Mouse (Mus musculus): ENCODE measurements around the gene Auh.

The Auh gene

GRCm38 (mm10) chr13:52879918-52880317 is 49.6 kb downstream of the Auh start:
- in situ Hi-C loops (cut with MboI, MseI) = no loop called here

DNA sequence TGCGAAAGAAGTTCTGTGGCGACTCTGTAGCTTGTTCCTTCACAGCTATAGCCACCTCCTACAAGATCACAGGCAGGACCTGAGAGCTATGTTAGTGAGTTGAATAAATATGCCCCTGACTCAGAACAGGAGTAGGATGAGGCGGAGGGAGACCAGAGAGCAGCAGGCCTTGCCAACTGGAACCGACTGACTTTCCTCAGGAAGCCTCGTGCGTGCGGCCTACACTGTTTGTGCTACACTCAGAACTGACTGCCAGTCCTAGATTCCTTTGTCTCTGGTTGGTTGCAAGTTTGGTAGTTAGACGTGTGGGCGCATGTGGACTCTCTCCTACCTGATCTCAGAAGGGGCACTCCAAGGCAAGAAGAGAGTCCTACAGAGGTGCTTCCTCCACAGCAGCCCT is 50.2 kb downstream of the Auh start:
- in situ Hi-C loops (cut with MboI, MseI) = no loop called here

- in situ Hi-C loops (cut with MboI, MseI) = no loop called here
Measured at GRCm38 (mm10) chr13:52878823-52879222, 50.7 kb downstream of the Auh start.

DNA sequence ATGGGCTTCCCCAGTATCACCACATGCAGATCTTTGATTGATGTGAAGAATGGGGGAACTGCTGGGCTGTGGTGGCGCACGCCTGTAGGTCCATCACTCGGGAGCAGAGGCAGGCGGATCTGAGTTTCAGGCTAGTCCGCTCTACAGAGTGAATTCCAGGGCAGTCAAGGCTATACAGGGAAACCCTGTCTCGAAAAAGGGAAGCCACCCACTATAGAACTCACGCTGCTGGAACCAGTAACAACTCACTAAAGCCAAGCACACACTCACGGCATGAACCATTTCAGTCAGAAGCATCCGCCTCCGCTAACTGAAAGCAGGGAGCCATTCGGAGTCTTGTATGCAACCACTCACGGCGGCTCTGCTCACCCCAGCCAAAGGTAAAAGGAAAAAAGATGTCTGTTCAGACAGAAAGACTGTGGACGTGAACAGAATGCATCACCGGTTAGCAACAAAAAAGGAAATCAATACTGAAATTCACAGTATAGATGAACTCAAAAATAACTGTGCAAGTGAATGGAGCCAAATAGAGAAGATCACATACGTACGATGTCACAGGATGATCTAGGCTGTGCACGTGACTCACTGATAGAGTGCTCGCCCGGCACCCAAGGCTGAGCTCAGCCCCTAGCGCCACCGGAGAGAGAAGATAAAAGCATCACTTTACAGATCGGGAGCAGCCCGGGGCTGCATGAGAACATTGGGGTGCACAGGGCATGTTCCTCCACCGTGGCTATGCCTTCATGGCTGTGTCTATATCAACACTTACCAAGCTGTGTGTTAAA is 53.7 kb downstream of the Auh start:
- in situ Hi-C loops (cut with MboI, MseI) = no loop called here

GRCm38 (mm10) chr13:52875089-52875488 is 54.4 kb downstream of the Auh start:
- in situ Hi-C loops (cut with MboI, MseI) = no loop called here

GRCm38 (mm10) chr13:52874338-52874737 is 55.1 kb downstream of the Auh start:
- in situ Hi-C loops (cut with MboI, MseI) = no loop called here

- in situ Hi-C loops (cut with MboI, MseI) = no loop called here
Measured at GRCm38 (mm10) chr13:52873923-52874322, 55.6 kb downstream of the Auh start.

DNA sequence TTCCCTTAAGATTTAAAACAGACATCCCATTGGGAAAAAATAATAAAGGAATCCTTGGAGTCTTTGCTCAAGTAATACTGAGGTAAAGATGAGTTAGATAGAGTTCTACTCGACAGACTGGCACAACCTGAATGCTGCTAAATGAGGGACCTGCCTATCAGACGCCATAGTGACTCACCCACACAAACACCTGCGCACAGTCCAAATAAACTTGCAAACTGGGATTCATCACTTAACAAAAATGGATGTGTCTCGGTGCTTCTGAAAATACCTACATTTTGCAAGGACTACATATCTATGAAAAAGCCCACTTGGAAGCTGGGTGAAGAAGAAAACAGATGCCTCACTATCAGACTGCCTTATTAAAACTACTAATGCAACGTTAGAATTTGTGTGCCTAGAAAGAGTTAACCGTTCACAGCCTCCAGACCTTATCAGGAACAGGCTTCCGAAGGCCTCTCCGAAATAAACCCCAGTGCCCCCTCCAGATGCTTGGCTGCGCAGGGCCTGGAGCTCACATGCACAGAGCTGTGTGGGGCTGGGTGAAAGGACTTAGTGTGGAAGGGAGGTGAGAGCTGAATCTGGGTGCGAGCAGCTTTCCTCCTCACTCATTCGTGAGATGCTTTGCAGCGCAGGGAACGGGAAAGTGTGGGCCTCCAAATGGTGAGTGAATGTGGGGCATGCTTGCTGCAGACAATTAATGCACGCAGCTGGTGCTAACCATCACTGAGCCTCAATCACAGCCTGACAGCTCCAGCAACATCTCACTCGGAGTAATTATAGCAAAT is 63.3 kb downstream of the Auh start:
- in situ Hi-C loops (cut with MboI, MseI) = no loop called here

- in situ Hi-C loops (cut with MboI, MseI) = no loop called here
Measured at GRCm38 (mm10) chr13:52863436-52863835, 66.0 kb downstream of the Auh start.

- in situ Hi-C loops (cut with MboI, MseI) = no loop called here
Measured at GRCm38 (mm10) chr13:52860006-52860685, 69.3 kb downstream of the Auh start.

DNA sequence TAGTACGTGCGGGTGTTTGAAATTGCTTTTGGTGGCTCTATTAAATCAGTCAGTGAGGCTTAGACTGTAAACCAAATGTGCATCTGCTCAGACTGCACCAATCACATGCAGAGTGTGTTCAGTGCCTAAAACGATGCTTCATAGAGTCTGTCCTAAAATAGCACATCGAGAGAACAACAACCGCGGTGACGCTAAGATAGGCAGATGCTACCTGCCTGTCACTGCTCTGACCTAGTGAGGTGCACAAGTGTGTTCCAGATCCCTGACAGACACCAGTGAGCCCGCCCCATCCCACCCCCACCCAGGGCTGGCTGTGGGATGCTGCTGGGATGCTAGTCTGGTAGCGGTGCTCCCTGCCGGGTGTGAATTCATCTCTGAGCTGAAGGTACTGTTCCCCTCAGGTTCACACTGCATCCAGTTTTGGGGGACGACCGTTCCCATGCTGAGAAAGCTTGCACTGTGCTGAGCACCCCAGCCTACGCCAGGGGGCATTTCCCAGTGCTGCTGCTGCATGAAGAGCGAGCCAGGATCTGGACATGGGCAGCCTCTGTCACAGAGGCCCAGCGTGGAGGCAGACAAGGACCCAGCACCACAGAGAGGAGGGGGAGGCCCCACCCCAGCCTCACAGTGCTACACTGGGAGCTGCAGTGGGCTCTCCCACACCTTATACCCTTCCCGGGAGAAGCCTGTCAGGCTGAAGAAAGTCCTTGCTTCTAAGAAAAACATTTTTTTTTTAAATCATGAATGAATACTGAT is 70.2 kb downstream of the Auh start:
- in situ Hi-C loops (cut with MboI, MseI) = no loop called here

DNA sequence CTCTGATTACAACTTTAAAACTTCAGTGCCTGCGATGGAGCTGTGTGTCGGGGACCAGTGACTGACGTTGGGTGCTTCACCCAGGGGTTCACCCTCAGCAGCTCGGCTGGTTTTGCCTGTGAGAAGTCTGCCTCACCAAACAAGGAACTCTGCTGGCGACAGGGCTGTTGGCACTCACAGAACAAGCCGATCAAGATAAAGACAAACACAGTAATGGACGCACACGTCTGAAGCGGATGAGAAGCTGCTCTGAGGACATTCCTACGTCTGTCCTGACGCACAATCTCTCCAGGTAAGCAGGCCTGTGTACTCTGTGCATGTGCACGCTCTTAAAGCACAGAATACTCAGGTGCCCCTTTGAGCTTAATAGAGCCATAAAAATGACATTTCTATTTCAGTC is 71.1 kb downstream of the Auh start:
- in situ Hi-C loops (cut with MboI, MseI) = no loop called here

DNA sequence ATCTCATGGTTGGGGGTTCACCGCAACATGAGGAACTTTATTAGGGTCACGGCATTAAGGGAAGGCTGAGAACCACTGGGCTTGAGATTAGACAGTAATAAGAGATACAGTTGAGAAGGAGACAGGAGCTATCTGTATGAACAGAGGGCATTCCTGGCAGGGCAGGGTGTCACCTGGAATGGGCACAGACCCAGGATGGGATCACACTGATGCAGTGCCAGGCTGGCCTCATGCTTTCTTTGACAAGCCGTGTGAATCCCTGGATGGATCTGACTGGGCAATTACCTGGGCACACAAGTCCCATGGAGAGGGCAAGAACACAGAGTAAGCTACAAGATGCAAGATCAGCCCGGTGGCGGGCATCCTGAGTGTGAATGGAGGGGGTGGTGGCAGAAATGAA is 71.7 kb downstream of the Auh start:
- in situ Hi-C loops (cut with MboI, MseI) = no loop called here

GRCm38 (mm10) chr13:52853536-52853935 is 75.9 kb downstream of the Auh start:
- in situ Hi-C loops (cut with MboI, MseI) = loop anchor here (5.0 kb wide), 1 partner anchor 64 kb away; no protein-coding TSS in a partner anchor

GRCm38 (mm10) chr13:52851886-52852285 is 77.6 kb downstream of the Auh start:
- in situ Hi-C loops (cut with MboI, MseI) = loop anchor here (5.0 kb wide), 1 partner anchor 65 kb away; no protein-coding TSS in a partner anchor

DNA sequence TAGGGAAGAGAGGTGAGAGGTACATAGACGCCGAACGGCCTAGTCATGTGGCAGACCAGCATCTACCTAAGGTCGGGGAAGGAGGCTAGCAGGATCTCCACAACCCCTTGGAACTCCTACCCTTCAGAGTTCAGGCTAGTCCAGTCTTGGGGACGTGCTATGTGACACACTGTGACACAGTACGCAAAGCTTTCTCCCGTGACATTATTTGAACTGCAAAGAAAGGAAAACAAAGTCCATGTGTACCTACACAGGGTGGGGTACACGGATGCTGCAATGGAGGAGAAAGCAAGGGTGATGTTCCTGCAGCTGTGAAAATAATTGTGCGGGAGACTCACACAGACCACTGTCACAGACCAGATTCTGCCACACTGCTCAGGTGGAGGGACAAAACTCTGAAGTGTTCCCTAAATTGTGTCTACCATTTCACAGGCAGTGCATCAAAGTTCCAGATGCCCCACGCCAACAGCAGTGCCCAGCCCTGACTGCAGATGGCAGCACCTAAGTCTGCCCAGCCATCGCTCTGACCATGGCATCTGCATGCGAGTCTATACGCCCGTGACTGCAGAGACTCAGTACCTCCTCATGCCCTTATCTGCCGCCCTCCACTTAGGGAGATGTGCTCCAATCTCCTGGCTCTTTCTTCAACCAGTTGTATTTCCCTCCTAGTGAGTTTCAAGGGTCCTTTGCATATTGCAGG is 79.3 kb downstream of the Auh start:
- in situ Hi-C loops (cut with MboI, MseI) = loop anchor here (5.0 kb wide), 1 partner anchor 67 kb away; no protein-coding TSS in a partner anchor

DNA sequence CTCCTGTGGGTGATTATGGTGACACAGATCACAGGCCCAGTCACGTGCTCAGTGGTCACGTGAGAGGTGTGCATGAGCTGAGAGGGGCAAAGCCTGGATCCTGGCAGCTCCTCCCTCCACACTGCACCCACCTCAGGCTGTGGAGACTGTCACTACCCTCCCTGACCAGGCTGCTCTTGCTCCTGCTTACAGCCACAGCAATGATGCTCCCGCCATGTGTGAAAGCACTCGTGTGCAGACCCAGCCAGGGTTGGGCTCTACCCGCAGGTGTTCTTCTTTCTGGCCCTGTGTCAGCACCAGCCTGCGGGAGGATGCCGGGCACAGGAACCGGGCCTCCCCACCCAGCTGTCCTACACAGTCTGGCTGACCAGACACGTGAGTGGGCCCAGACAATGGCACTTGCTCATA is 80.1 kb downstream of the Auh start:
- in situ Hi-C loops (cut with MboI, MseI) = no loop called here

DNA sequence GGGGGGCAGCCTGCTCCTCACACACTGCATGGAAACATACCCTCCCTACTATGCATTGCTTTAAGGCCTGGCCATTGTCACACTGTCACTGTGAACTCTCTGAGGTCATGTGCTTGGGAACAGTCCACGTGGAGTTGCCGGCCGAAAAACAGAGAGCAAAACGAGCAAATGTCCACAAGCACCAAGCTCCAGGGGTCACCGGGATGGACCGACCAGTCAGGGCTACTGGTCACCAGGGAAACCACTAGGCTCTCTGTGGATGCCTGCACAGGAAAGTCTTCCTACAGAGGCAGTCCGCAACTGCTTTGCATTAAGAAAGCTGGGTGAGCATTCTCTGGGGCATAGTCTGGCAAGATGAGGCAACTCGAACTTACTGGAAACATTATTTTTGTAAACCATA is 82.0 kb downstream of the Auh start:
- in situ Hi-C loops (cut with MboI, MseI) = no loop called here

- in situ Hi-C loops (cut with MboI, MseI) = no loop called here
Measured at GRCm38 (mm10) chr13:52847071-52847470, 82.4 kb downstream of the Auh start.

DNA sequence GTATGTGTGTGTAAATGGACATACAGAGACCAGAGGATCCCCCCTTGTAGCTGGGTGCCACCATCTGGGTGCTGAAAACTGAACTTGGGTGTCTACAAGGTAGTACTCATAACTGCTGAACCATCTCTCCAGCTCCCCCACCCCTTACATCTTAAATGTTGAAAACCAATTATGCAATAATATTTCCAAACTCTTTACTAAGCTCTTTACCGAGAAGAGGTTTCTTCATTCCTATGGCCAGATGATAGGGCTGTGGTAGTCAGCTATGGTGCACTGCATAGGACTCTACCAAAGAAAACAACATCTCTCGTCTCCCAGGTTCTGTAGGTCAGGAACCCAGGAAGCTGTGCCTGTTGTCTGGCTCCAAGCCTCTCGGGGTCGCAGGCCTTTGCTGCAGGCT is 83.9 kb downstream of the Auh start:
- in situ Hi-C loops (cut with MboI, MseI) = no loop called here
